9 mouse cellular contexts compared by ENCODE assay signal in the genomic region with DNA sequence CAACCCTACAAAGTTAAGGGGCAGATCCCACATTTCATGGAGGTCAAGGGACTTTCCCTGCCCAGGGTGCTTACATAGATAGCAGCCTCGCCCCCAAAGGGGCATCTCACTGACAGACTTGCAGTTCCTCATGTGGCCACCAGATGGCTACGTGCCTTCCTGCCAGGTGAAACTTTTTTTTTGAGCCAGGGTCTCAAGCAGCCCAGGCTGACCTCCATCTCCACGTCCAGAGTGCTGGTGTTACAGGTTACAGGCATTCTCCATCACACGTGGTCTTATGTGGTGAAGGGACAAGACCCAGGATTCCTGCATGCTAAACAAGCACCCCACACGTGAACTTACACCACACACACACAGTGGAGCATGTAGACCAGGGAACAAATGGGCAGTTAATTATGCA. TPM values are rescaled to one million over a fixed set of nuclear protein-coding genes. Genes with fewer than 3 reads are reported as not detected.
DNase-seq lines count a peak whose midpoint lies in the region; ATAC-seq lines count a peak whose summit lies in the region.
"Had no signal": no experiment of that assay in that cellular context is flagged by ENCODE, and none has a peak within 500 bp of the region (broad histone marks: within the 10 kb centered on the region; RNA-seq: fewer than 3 reads in every experiment).

No protein-coding gene starts in this region.

- H3K27me3 ChIP-seq in neural tube, embryonic 15.5 days (replicated peaks) = peaks cover 40% of the 10 kb centered on the region

- H3K27ac ChIP-seq in neural tube, embryonic 15.5 days (replicated peaks) = no peak overlapping the region

- H3K4me3 ChIP-seq in neural tube, embryonic 15.5 days (replicated peaks) = no peak overlapping the region

- no peaks in the 10 kb centered on the region for H3K36me3 ChIP-seq in neural tube, embryonic 15.5 days

- ATAC-seq in cerebellum, adult (ENCODE audit: insufficient number of reproducible peaks, low FRiP score, low TSS enrichment) = no peak
- ATAC-seq in neural tube, embryonic 15.5 days (ENCODE audit: low FRiP score) = no peak
- peak; percentile 50 for ATAC-seq in granulocyte monocyte progenitor cell, adult 5-6 weeks (replicated peaks; ENCODE audit: poor library complexity, severe bottlenecking)

- peak; percentile 56 for DNase-seq in cerebellum, adult 11 months
- DNase-seq in neural tube, embryonic 10.5 days (ENCODE audit: extremely low spot score, low spot score) = peak; percentile 77
- DNase-seq in cerebellum, adult 9-10 months = peak; percentile 72
- peak; percentile 43 for DNase-seq in lung, postnatal 25 days (ENCODE audit: low spot score)
- peak; percentile 67 to 89 for DNase-seq in spleen, postnatal 4 days (ENCODE audit: low spot score in 2 of 2)

- no peak overlapping the region for H3K9ac ChIP-seq in neural tube, embryonic 15.5 days (replicated peaks)

- H3K4me1 ChIP-seq in neural tube, embryonic 15.5 days = peaks cover 21% of the 10 kb centered on the region

- H3K9me3 ChIP-seq in neural tube, embryonic 15.5 days (replicated peaks) = no peaks in the 10 kb centered on the region

- WGBS in neural tube, embryonic 15.5 days = 1% methylated on average over 5 of the region's 5 CpGs

- H3K4me2 ChIP-seq in neural tube, embryonic 15.5 days = no peak overlapping the region

RNA-seq across cellular contexts. Expression of a gene that starts 5.3 kb away (rescaled TPM):
- polyA plus RNA-seq in neural tube, embryonic 15.5 days (2015; fragmentation: Nextera tagmentation; extraction: Ambion mirVana) = 1.3 and 2.5 TPM in 2 replicates
- total RNA-seq in granulocyte monocyte progenitor cell, adult 5-6 weeks (2014; fragmentation: Nextera tagmentation) = not detected in 2 replicates
- total RNA-seq in granulocyte monocyte progenitor cell, adult 5-6 weeks (2017) = 0.36 TPM in 1 of 2 replicates, not detected in the other

RNA-seq across cellular contexts. Expression of a gene that starts 5.7 kb away (rescaled TPM):
- 2.6 and 3.9 TPM in 2 replicates for polyA plus RNA-seq in neural tube, embryonic 15.5 days (2015; fragmentation: Nextera tagmentation; extraction: Ambion mirVana)
- not detected in 2 replicates for total RNA-seq in granulocyte monocyte progenitor cell, adult 5-6 weeks (2014; fragmentation: Nextera tagmentation)
- total RNA-seq in granulocyte monocyte progenitor cell, adult 5-6 weeks (2017) = not detected in 2 replicates
- polyA plus RNA-seq: heart, embryonic 16.5 days had no signal

RNA-seq across cellular contexts. Expression of a gene that starts 23.0 kb away (rescaled TPM):
- 3.0 and 4.0 TPM in 2 replicates for polyA plus RNA-seq in neural tube, embryonic 15.5 days (2015; fragmentation: Nextera tagmentation; extraction: Ambion mirVana)
- total RNA-seq in granulocyte monocyte progenitor cell, adult 5-6 weeks (2014; fragmentation: Nextera tagmentation) = 0.19 and 2.0 TPM in 2 replicates
- 3.7 and 4.1 TPM in 2 replicates for total RNA-seq in granulocyte monocyte progenitor cell, adult 5-6 weeks (2017)

RNA-seq across cellular contexts. Expression of a gene that starts 45.3 kb away (rescaled TPM):
- polyA plus RNA-seq in neural tube, embryonic 15.5 days (2015; fragmentation: Nextera tagmentation; extraction: Ambion mirVana) = 0.20 and 6.0 TPM in 2 replicates
- 1.8 and 6.1 TPM in 2 replicates for total RNA-seq in granulocyte monocyte progenitor cell, adult 5-6 weeks (2014; fragmentation: Nextera tagmentation)
- total RNA-seq in granulocyte monocyte progenitor cell, adult 5-6 weeks (2017) = 2.2 and 2.6 TPM in 2 replicates

RNA-seq across cellular contexts. Expression of a gene that starts 60.0 kb away (rescaled TPM):
- 115 and 117 TPM in 2 replicates for polyA plus RNA-seq in neural tube, embryonic 15.5 days (2015; fragmentation: Nextera tagmentation; extraction: Ambion mirVana)
- total RNA-seq in granulocyte monocyte progenitor cell, adult 5-6 weeks (2014; fragmentation: Nextera tagmentation) = 52.0 and 54.1 TPM in 2 replicates
- 16.0 and 20.0 TPM in 2 replicates for total RNA-seq in granulocyte monocyte progenitor cell, adult 5-6 weeks (2017)
